Mouse (Mus musculus) liver, embryonic 14.5 days (tissue): ENCODE data around the gene Diaph2.

Experiments used
- CTCF ChIP-seq: IDR thresholded peaks from 2 replicates; pipeline ENCODE4 v1.5.1; 2016; ENCODE audit warnings: antibody characterized with exemption, low read depth, control low read depth
- EP300 ChIP-seq: IDR thresholded peaks from 2 replicates; pipeline ENCODE4 v1.6.1; 2016; ENCODE audit warnings: antibody characterized with exemption, low read depth

- no peak for TF ChIP-seq CTCF
- no peak for TF ChIP-seq EP300
Observed at GRCm38 (mm10) chrX:129745976-129746375, 3.6 kb upstream of the Diaph2 start.
